Mouse (Mus musculus) ES-E14 (cell line): Measurements from ENCODE around the gene Lrrc8e. TPM values are rescaled to one million over a fixed set of nuclear protein-coding genes. Genes with fewer than 3 reads are reported as not detected.
"Not testable (repeated sequence)": the region's sequence is repeated elsewhere in the genome, so short reads cannot be mapped to it uniquely, and the experiment has no call there.

ENCODE experiments used
- DNase-seq: peaks from one replicate; pipeline ENCODE4 v3.0.0-alpha.2; 2013; ENCODE audit warnings: low read depth, low spot score
- H3K27ac ChIP-seq: 2 replicates; pipeline ENCODE4 v1.5.1; 2012; ENCODE audit warnings: low read depth, mild to moderate bottlenecking, low read length, moderate library complexity, mixed read lengths; ENCODE audit not compliant: poor library complexity, insufficient read depth, severe bottlenecking
- H3K36me3 ChIP-seq: 2 replicates; pipeline ENCODE4 v1.6.1; 2012; ENCODE audit warnings: mild to moderate bottlenecking, low read length, moderate library complexity, mixed read lengths; ENCODE audit not compliant: control insufficient read depth, poor library complexity, insufficient read depth, severe bottlenecking
- H3K4me1 ChIP-seq, 2 experiments: fragments of 150-350 bp in 1 of 2; sonication (generic) in 1 of 2; 2 replicates each; pipeline ENCODE4 v1.6.1; 2012; ENCODE audit warnings: low read length in 2 of 2, mild to moderate bottlenecking in 1 of 2, mixed read lengths in 1 of 2; ENCODE audit not compliant: control insufficient read depth in 2 of 2, insufficient read depth in 2 of 2, poor library complexity in 1 of 2
- H3K4me3 ChIP-seq, 2 experiments: fragments of 150-350 bp in 1 of 2; sonication (generic) in 1 of 2; 2 replicates each; pipeline ENCODE4 v1.5.1; 2012; ENCODE audit warnings: low read length in 2 of 2, low read depth in 1 of 2, mild to moderate bottlenecking in 1 of 2, mixed read lengths in 1 of 2; ENCODE audit not compliant: insufficient read depth in 1 of 2, poor library complexity in 1 of 2, severe bottlenecking in 1 of 2
- H3K9ac ChIP-seq: 2 replicates; pipeline ENCODE4 v1.6.1; 2012; ENCODE audit warnings: low read depth, mild to moderate bottlenecking, low read length, mixed read lengths; ENCODE audit not compliant: poor library complexity, insufficient read depth, severe bottlenecking
- H3K9me3 ChIP-seq: fragments of 150-350 bp; sonication (generic); 2 replicates; pipeline ENCODE4 v1.6.1; 2012; ENCODE audit warnings: low read depth, mild to moderate bottlenecking, low read length; ENCODE audit not compliant: control insufficient read depth, insufficient read depth
- CHD2 ChIP-seq: IDR thresholded peaks from 2 replicates; pipeline ENCODE4 v1.6.1; 2014; ENCODE audit warnings: mild to moderate bottlenecking, low read depth, low read length, inconsistent platforms
- HCFC1 ChIP-seq: IDR thresholded peaks from 2 replicates; pipeline ENCODE4 v1.6.1; 2012; ENCODE audit warnings: low read length, inconsistent platforms, borderline replicate concordance; ENCODE audit not compliant: insufficient read depth
- MAFK ChIP-seq: IDR thresholded peaks from 2 replicates; pipeline ENCODE4 v1.6.1; 2014; ENCODE audit warnings: mild to moderate bottlenecking, low read depth, low read length, inconsistent platforms; ENCODE audit not compliant: insufficient read depth
- ZC3H11A ChIP-seq: IDR thresholded peaks from 2 replicates; pipeline ENCODE4 v1.6.1; 2012; ENCODE audit warnings: low read depth, mild to moderate bottlenecking, inconsistent platforms, low read length, borderline replicate concordance
- ZNF384 ChIP-seq: IDR thresholded peaks from 2 replicates; pipeline ENCODE4 v1.6.1; 2012; ENCODE audit warnings: low read depth, low read length, inconsistent platforms
- in situ Hi-C, 2 experiments: fragments of 600-800 bp; cut with MboI; formaldehyde crosslinking; loops; one replicate each; pipeline ENCODE4 v1.15.1; 2025; ENCODE audit warnings: low sequenced_read_pairs in 2 of 2, inconsistent platforms in 1 of 2; ENCODE audit not compliant: unreplicated experiment in 2 of 2
- total RNA-seq: library from RNA; depleted of rRNA; stranded (reverse); fragments of 300-350 nt; gene quantifications from 2 replicates; pipeline ENCODE4 v1.2.3, GENCODE M21; 2012

Gene Lrrc8e
- total RNA-seq, 1 experiment = 0.67 TPM

GRCm38 (mm10) chr8:4252934-4253841 lies 26.6 kb downstream of the Lrrc8e start, which contains the start of gene Snapc2:
Gene Snapc2 (plus strand): TSS chr8:4253080.
- Histone ChIP-seq H3K36me3 (peaks cover 7% of the 10 kb centered on the region), H3K4me3 (peak within 1 kb of the TSS; percentile 96 to 97), H3K9ac (peak within 1 kb of the TSS; percentile 91), H3K27ac (no peak within 1 kb of the TSS; the same call in 1 of the 2 replicates), H3K9me3 (no peaks in the 10 kb centered on the region), H3K4me1 (peaks cover 11 to 19% of the 10 kb centered on the region in 2 experiments; a peak in 1 of 4 replicates)
- DNase-seq = peak; percentile 91
- TF ChIP-seq HCFC1 (0 out of 2 replicates have a peak, but pooled peaks have one; percentile 12), MAFK (no peak), CHD2 (no peak), ZC3H11A (no peak), ZNF384 (no peak)
- in situ Hi-C loops = no loop called here

- peaks cover 7% of the 10 kb centered on the region for H3K36me3 ChIP-seq
- H3K9ac ChIP-seq = no peak overlapping the region
- H3K27ac ChIP-seq = no peak overlapping the region
- no peak for DNase-seq
- H3K9me3 ChIP-seq = no peaks in the 10 kb centered on the region
- 0 out of 4 replicates have a peak overlapping the region, but pooled peaks of 1 of the 2 experiments have one; percentile 97 for H3K4me3 ChIP-seq
- H3K4me1 ChIP-seq = peaks cover 11 to 18% of the 10 kb centered on the region in 2 experiments; a peak in 1 of 4 replicates
- TF ChIP-seq HCFC1 = no peak
- TF ChIP-seq MAFK = no peak
- no peak for TF ChIP-seq ZC3H11A
- no peak for TF ChIP-seq CHD2
- no peak for TF ChIP-seq ZNF384
- in situ Hi-C loops = no loop called here
Measured at GRCm38 (mm10) chr8:4254001-4254400, 27.4 kb downstream of the Lrrc8e start.

- peaks cover 15% of the 10 kb centered on the region for H3K36me3 ChIP-seq
- H3K27ac ChIP-seq, in situ Hi-C loops, H3K9ac ChIP-seq, DNase-seq, H3K9me3 ChIP-seq, H3K4me3 ChIP-seq: not testable (repeated sequence)
- peaks cover 7 to 17% of the 10 kb centered on the region in 2 experiments; a peak in 2 of 4 replicates for H3K4me1 ChIP-seq
Measured at GRCm38 (mm10) chr8:4255471-4255870, 28.8 kb downstream of the Lrrc8e start.

GRCm38 (mm10) chr8:4256911-4257310 lies 30.3 kb downstream of the Lrrc8e start:
- Histone ChIP-seq H3K4me3 (no peak overlapping the region), H3K9ac (no peak overlapping the region), H3K4me1 (peaks cover 7 to 16% of the 10 kb centered on the region in 2 experiments; a peak in 2 of 4 replicates), H3K9me3 (no peaks in the 10 kb centered on the region), H3K36me3 (peaks cover 24% of the 10 kb centered on the region), H3K27ac (no peak overlapping the region)
- TF ChIP-seq ZNF384 (no peak), CHD2 (no peak), ZC3H11A (no peak), HCFC1 (no peak), MAFK (no peak)
- in situ Hi-C loops = no loop called here
- no peak for DNase-seq
